Mouse (Mus musculus) liver, adult (tissue): ENCODE data around the gene Mllt1.

Experiments
- GATA4 ChIP-seq: IDR thresholded peaks from 2 replicates; pipeline ENCODE4 v1.6.1; 2014; ENCODE audit warnings: mild to moderate bottlenecking, low read length; ENCODE audit not compliant: insufficient replicate concordance

Mllt1 gene

DNA sequence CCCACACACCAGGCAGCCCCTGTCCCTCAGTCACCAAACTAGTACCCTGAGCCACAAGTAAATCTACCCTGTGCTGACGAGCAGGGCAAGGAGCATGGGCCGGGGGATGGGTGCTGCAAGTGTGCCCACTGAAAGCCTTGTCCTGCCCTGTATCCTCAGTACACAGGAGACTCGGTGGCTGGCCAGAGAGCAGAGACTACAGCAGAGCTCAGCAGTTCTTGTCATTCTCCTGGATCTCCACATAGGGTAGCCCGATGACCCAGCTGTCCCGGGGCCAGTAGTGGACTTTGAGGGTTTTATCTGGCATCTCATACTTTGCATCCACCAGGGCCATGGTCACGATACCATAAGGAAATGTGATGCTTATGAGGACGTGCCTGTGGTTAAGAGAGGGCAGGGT is 19.7 kb upstream of the Mllt1 start:
- no peak for TF ChIP-seq GATA4

DNA sequence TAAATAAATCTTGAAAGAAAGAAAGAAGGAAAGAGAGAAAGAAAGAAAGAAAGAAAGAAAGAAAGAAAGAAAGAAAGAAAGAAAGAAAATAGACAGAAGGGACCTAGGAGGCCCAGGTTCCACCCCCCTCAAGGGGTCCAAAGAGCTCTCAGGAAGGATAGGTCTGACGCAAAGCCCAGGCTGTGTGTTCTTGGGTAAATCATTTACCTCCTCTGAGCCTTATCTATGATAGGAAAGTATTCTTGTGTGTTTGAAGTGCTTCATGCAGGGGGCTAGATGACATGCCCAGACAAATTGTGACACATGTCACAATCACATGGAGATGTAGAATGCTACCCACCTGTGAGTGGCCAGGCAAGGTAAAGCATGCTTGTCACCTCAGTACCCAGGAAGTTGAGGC is 17.4 kb upstream of the Mllt1 start:
- no peak for TF ChIP-seq GATA4

GRCm38 (mm10) chr17:56950915-56951314 is 15.7 kb upstream of the Mllt1 start:
- no peak for TF ChIP-seq GATA4

DNA sequence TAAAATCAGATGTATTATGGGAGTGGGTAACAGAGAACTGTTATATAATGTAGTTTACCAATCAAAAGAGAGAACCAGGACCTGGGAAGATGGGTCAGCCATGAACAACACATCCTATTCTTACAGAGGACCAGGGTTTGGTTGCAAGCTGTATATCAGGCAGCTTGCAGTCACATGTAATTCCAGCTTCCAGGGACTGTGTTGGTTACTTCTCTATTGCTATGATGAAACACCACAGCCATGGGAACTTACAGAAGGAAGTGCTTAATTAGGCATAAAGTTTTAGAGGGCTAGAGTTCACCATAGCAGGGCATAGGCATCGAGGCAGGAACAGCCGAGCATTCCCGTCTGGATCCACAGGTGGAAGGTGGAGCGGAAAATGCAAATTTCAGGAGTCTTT is 3.5 kb upstream of the Mllt1 start:
- no peak for TF ChIP-seq GATA4

GRCm38 (mm10) chr17:56936731-56937130 is 1.5 kb upstream of the Mllt1 start:
- TF ChIP-seq GATA4 = no peak

- TF ChIP-seq GATA4 = no peak
These were observed 477 bp downstream of the Mllt1 start for GRCm38 (mm10) chr17:56934545-56935330.

DNA sequence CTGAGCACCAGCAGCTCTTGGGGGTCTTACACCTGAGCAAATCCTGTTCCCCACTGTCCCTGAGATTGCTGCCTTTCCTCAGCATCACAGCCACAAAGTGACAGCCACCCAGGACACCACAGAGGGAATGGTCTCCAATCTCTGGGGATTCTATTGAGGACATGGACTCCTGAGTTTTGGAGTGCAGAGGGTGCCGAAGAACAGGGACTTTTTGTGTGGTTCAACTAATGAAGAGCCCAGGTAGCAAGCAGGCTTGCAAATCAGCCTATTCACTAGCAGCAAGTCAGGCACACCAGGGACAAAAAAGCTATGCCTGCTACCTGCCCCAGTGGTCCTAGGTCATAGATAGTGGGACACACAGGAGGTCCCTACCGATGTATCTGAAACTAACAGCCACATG is 1.8 kb downstream of the Mllt1 start:
- TF ChIP-seq GATA4 = no peak

DNA sequence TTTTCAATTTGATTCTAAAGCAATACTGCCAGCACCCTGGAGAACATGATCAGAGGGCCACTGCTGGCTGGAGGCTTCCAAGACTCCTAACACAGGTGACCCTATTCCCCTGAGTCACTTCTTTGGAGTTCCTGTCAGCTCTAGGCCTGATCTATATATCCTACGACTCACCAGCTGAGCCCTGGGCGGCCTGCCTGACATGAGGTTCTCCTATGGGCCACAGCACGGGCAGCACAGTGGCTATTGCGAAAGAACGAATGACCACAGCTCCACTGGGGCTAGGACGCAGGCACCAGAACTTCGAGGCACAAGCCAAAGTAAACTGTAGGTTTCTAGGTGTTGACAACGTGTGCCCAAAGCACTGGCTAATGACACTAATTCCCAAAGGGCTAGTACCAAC is 5.2 kb downstream of the Mllt1 start:
- no peak for TF ChIP-seq GATA4

GRCm38 (mm10) chr17:56929530-56929929 is 5.7 kb downstream of the Mllt1 start:
- no peak for TF ChIP-seq GATA4

DNA sequence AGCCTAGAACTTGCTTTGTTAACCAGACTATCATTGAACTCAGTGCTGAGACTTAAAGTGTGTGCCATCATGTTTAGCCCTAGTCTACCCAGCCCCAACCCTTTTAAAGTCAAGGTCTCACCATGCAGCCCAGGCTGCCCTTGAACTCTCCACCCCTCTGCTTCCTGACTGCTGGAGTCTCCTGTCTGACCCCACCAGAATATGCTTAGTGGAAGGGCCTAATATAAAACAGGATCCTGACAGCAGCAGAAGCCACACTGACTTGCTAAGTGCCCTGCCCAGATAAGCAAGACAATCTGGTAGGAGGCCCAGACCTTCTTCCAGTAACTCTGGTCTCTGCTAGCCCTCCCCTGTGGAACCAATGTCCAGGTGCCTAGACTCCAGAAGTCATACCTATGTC is 6.1 kb downstream of the Mllt1 start:
- TF ChIP-seq GATA4 = no peak

DNA sequence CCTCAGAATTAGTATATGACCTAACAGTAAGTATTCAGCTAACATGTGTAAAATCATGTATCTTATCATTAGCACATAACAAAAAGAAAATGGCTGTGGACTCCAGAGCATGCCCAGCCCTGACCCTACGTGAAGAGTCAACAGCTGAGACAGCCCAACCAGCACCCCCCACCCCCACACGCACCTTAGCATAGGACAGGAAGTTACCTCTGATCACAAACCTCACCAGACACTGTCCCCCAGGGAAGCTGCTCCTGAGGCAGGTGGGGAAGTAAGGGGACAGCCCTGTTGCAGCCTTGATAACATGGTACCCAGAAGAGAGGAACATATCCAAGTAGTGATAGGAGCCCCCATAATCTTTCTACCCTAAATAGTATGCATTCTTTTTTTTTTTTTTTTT is 9.2 kb downstream of the Mllt1 start:
- TF ChIP-seq GATA4 = no peak

- no peak for TF ChIP-seq GATA4
These were observed 15.5 kb downstream of the Mllt1 start for GRCm38 (mm10) chr17:56919725-56920124.

DNA sequence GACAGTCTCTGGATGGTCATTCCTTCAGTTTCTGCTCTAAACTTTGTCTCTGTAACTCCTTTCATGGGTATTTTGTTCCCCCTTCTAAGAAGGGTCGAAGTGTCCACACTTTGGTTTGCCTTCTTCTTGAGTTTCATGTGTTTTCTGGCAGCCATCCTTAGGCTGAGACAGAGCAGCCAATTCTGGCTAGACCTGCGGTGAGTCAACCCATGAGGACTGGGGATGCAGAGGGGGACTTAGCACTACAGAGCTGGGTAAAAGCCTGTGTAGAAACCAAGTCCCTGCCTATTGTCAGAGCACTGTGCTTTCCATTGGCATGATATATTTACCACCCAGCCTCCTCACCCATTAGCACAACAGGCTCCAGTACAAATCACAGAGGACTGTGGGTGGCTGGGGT is 18.0 kb downstream of the Mllt1 start:
- no peak for TF ChIP-seq GATA4

DNA sequence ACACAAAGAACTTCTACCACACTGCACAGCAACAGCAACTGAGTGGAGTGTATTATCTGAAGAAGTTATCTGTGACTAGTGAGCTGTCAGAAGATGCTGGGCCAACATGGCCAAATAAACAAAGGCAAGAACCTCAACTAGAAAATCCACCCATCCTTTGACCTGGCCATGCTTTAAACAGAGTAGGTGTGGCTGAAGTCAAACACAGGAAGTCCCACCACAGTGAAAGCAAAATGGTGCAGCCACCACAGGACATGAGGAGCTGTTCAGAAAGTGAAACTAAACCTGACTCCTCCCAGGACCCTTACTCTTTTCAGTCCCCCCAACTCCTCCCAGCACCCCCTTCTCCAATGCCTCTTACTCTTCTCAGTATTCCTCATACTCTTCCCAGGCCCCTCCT is 21.8 kb downstream of the Mllt1 start:
- TF ChIP-seq GATA4 = no peak

DNA sequence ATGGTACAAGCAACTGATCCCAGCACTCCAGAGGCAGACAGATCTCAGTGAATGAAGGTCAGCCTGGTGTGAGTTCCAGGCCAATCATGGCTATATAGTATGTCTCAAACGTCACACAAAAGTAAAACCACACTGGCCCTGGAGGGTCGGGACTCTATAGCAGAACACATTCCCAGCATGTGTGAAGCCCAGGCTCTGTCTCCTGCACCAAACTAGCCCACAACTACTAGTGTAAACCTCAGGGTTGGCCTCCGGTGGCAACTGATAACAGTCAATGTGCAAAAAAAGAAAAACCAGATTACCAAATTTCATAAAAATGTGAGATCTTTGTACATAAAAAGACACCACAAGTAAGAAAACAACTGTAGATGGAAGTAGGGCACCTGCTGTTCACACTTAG is 22.2 kb downstream of the Mllt1 start:
- no peak for TF ChIP-seq GATA4

- TF ChIP-seq GATA4 = no peak
These were observed 27.3 kb downstream of the Mllt1 start for GRCm38 (mm10) chr17:56907887-56908286.

GRCm38 (mm10) chr17:56907096-56907495 is 28.1 kb downstream of the Mllt1 start:
- no peak for TF ChIP-seq GATA4

GRCm38 (mm10) chr17:56906166-56906565 is 29.0 kb downstream of the Mllt1 start:
- no peak for TF ChIP-seq GATA4

DNA sequence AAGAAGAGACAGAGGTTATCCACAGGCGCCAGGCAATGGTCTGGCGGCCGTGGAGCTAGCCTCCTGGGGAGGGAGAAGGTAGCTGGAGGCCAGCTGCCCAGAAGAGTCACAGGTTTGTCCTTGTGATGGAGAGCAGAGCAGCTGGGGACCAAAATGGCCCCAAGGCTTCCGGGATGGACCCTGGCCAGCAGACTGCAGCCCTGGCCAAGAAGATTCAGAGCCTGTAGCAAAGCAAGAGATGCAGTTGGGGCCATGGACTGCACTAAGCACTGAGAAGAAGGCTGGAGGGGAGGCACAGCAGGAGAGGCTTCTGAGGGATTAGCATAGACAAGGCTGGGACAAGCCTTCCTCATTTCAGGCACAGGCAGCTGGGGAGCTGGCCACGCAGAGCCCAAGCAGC is 32.5 kb downstream of the Mllt1 start:
- TF ChIP-seq GATA4 = no peak
